7 mouse cellular contexts compared by ENCODE assay signal in genomic region chr2:26488535-26489135, GRCm38 (mm10). TPM values are rescaled to one million over a fixed set of nuclear protein-coding genes. Genes with fewer than 3 reads are reported as not detected.
DNase-seq lines count a peak whose midpoint lies in the region; ATAC-seq and TF ChIP-seq lines count a peak whose summit lies in the region.

No protein-coding gene starts in this region.

- peaks cover 18% of the 10 kb centered on the region for H3K36me3 ChIP-seq in lung, embryonic 14.5 days (ENCODE audit: insufficient read depth)
- peaks cover 17% of the 10 kb centered on the region for H3K36me3 ChIP-seq in forebrain, embryonic 13.5 days (ENCODE audit: poor library complexity, severe bottlenecking)
- no peaks in the 10 kb centered on the region for H3K36me3 ChIP-seq in limb, embryonic 11.5 days (ENCODE audit: control insufficient read depth, insufficient read depth, low read length)
- peaks cover 5% of the 10 kb centered on the region; the same call in 1 of the 2 replicates for H3K36me3 ChIP-seq in small intestine, adult 2 months (ENCODE audit: control insufficient read depth, insufficient read depth, low read length)

- no peak for TF ChIP-seq POLR2A in small intestine, adult 2 months (IDR thresholded peaks at IDR 0.05; ENCODE audit: low read depth, low read length)

- no peak for DNase-seq in lung, embryonic 14.5 days
- no peak for DNase-seq in lung, postnatal 25 days (ENCODE audit: low spot score)
- peak; percentile 53 for DNase-seq in limb, embryonic 11.5 days (ENCODE audit: low spot score)
- DNase-seq in layer of hippocampus, adult 9-11 months, result no peak
- no peak for DNase-seq in adrenal gland, postnatal 4 days (ENCODE audit: low spot score in 2 of 2)

- TF ChIP-seq CTCF in lung, embryonic 14.5 days (IDR thresholded peaks at IDR 0.05; ENCODE audit: low read depth), result no peak
- no peak for TF ChIP-seq CTCF in small intestine, adult 2 months (IDR thresholded peaks at IDR 0.05; ENCODE audit: extremely low read depth, insufficient read length, insufficient replicate concordance, low read depth, low read length)

- peak overlapping the region; percentile 91 for H3K27ac ChIP-seq in lung, embryonic 14.5 days (ENCODE audit: low read depth)
- peak overlapping the region; percentile 99 for H3K27ac ChIP-seq in forebrain, embryonic 13.5 days
- H3K27ac ChIP-seq in limb, embryonic 11.5 days (replicated peaks; ENCODE audit: low read depth, low read length), result no peak overlapping the region; the same call in 1 of the 2 replicates
- H3K27ac ChIP-seq in small intestine, adult 2 months (ENCODE audit: insufficient read depth, low read depth, low read length), result 0 out of 2 replicates have a peak overlapping the region, but pooled peaks have one; percentile 31

- peak overlapping the region; percentile 16; the same call in 1 of the 2 replicates for H3K9ac ChIP-seq in lung, embryonic 14.5 days
- peak overlapping the region; percentile 62 for H3K9ac ChIP-seq in forebrain, embryonic 13.5 days
- H3K9ac ChIP-seq in limb, embryonic 11.5 days (ENCODE audit: low read length), result no peak overlapping the region

- 35% methylated on average over 9 of the region's 9 CpGs for WGBS in lung, embryonic 14.5 days
- WGBS in forebrain, embryonic 13.5 days, result 41% methylated on average over 9 of the region's 9 CpGs
- WGBS in limb, embryonic 11.5 days, result 45% methylated on average over 9 of the region's 9 CpGs
- WGBS in small intestine, adult 2 months, result 14% methylated on average over 9 of the region's 9 CpGs

- H3K9me3 ChIP-seq in lung, embryonic 14.5 days (ENCODE audit: low read depth, low read length), result no peaks in the 10 kb centered on the region
- no peaks in the 10 kb centered on the region for H3K9me3 ChIP-seq in forebrain, embryonic 13.5 days (replicated peaks)
- H3K9me3 ChIP-seq in limb, embryonic 11.5 days (ENCODE audit: control insufficient read depth, low read length), result no peaks in the 10 kb centered on the region

- ATAC-seq in lung, embryonic 14.5 days (ENCODE audit: insufficient read depth), result no peak
- ATAC-seq in forebrain, embryonic 13.5 days, result no peak
- no peak for ATAC-seq in limb, embryonic 11.5 days (ENCODE audit: insufficient number of reproducible peaks, low FRiP score, low TSS enrichment, low read depth)

- no peak overlapping the region for H3K4me3 ChIP-seq in lung, embryonic 14.5 days (ENCODE audit: low read depth, low read length)
- peak overlapping the region; percentile 11; the same call in 1 of the 2 replicates for H3K4me3 ChIP-seq in forebrain, embryonic 13.5 days
- H3K4me3 ChIP-seq in limb, embryonic 11.5 days (ENCODE audit: low read depth, low read length), result no peak overlapping the region
- no peak overlapping the region for H3K4me3 ChIP-seq in small intestine, adult 2 months (ENCODE audit: low read depth, low read length)

- no peaks in the 10 kb centered on the region for H3K27me3 ChIP-seq in lung, embryonic 14.5 days (ENCODE audit: insufficient read depth, low read length)
- no peaks in the 10 kb centered on the region for H3K27me3 ChIP-seq in forebrain, embryonic 13.5 days
- no peaks in the 10 kb centered on the region for H3K27me3 ChIP-seq in limb, embryonic 11.5 days (ENCODE audit: control insufficient read depth, insufficient read depth, low read length)
- H3K27me3 ChIP-seq in small intestine, adult 2 months (ENCODE audit: control insufficient read depth, insufficient read depth, low read length), result no peaks in the 10 kb centered on the region

- H3K4me1 ChIP-seq in lung, embryonic 14.5 days (ENCODE audit: insufficient read depth), result peaks cover 68% of the 10 kb centered on the region
- peaks cover 100% of the 10 kb centered on the region for H3K4me1 ChIP-seq in forebrain, embryonic 13.5 days
- H3K4me1 ChIP-seq in limb, embryonic 11.5 days (ENCODE audit: control insufficient read depth, insufficient read depth, low read length), result peaks cover 75% of the 10 kb centered on the region
- peaks cover 55% of the 10 kb centered on the region for H3K4me1 ChIP-seq in small intestine, adult 2 months (ENCODE audit: control insufficient read depth, insufficient read depth, insufficient read length, low read length)

- H3K4me2 ChIP-seq in lung, embryonic 14.5 days, result peak overlapping the region; percentile 15
- H3K4me2 ChIP-seq in forebrain, embryonic 13.5 days, result peak overlapping the region; percentile 58
- H3K4me2 ChIP-seq in limb, embryonic 11.5 days (ENCODE audit: low read depth, severe bottlenecking), result no peak overlapping the region

RNA-seq across cellular contexts. Expression of gene Notch1, which starts 27.8 kb away (rescaled TPM):
- polyA plus RNA-seq in lung, embryonic 14.5 days (2014; fragmentation: Nextera tagmentation; extraction: Ambion mirVana), result 37.7 and 44.0 TPM in 2 replicates
- 28.1 and 32.8 TPM in 2 replicates for polyA plus RNA-seq in forebrain, embryonic 13.5 days (2015; fragmentation: Nextera tagmentation; extraction: Ambion mirVana)
- polyA plus RNA-seq in limb, embryonic 11.5 days (2014; fragmentation: Nextera tagmentation; extraction: Ambion mirVana), result 14.5 and 15.0 TPM in 2 replicates
- 19.6 and 21.6 TPM in 2 replicates for polyA plus RNA-seq in small intestine, adult 2 months (2012; rRNA removed)
- 10 to 100 TPM; 35.1 to 48.7 TPM for total RNA-seq in adrenal gland, postnatal 4 days (2021)

RNA-seq across cellular contexts. Expression of gene Sec16a, which starts 43.6 kb away (rescaled TPM):
- polyA plus RNA-seq in lung, embryonic 14.5 days (2014; fragmentation: Nextera tagmentation; extraction: Ambion mirVana), result 36.0 and 36.5 TPM in 2 replicates
- 16.9 and 22.5 TPM in 2 replicates for polyA plus RNA-seq in forebrain, embryonic 13.5 days (2015; fragmentation: Nextera tagmentation; extraction: Ambion mirVana)
- 36.3 and 40.9 TPM in 2 replicates for polyA plus RNA-seq in limb, embryonic 11.5 days (2014; fragmentation: Nextera tagmentation; extraction: Ambion mirVana)
- 72.4 and 105 TPM in 2 replicates for polyA plus RNA-seq in small intestine, adult 2 months (2012; rRNA removed)
- 10 to 100 TPM; 53.7 to 58.6 TPM for total RNA-seq in adrenal gland, postnatal 4 days (2021)
